Mouse (Mus musculus) forebrain, embryonic 11.5 days (tissue): ENCODE measurements around the gene Tmc3. TPM values are rescaled to one million over a fixed set of nuclear protein-coding genes. Genes with fewer than 3 reads are reported as not detected.

Source experiments
- ATAC-seq: fragments of 200-750 bp; cut with Nextera tagmentation; replicated peaks from 2 replicates; pipeline ENCODE4 v1.8.0; 2017; ENCODE audit warnings: moderate TSS enrichment; ENCODE audit not compliant: low FRiP score
- DNase-seq: peaks from one replicate; pipeline ENCODE4 v3.0.0-alpha.2; 2017; ENCODE audit warnings: low spot score
- H3K27ac ChIP-seq: fragments of 300-500 bp; sonication (generic); 2 replicates; pipeline ENCODE4 v1.5.1; 2014; ENCODE audit warnings: low read depth, low read length
- H3K27me3 ChIP-seq: fragments of 300-500 bp; sonication (generic); 2 replicates; pipeline ENCODE4 v1.6.1; 2014; ENCODE audit warnings: mild to moderate bottlenecking, low read length, mixed read lengths; ENCODE audit not compliant: control insufficient read depth, insufficient read depth
- H3K36me3 ChIP-seq: fragments of 300-500 bp; sonication (generic); 2 replicates; pipeline ENCODE4 v1.6.1; 2014; ENCODE audit warnings: mild to moderate bottlenecking, low read length, moderate library complexity, mixed read lengths; ENCODE audit not compliant: control insufficient read depth, insufficient read depth
- H3K4me1 ChIP-seq: fragments of 300-500 bp; sonication (generic); replicated peaks from 2 replicates; pipeline ENCODE4 v1.6.1; 2014; ENCODE audit warnings: low read length, mixed read lengths; ENCODE audit not compliant: control insufficient read depth, insufficient read depth
- H3K4me2 ChIP-seq: fragments of 300-500 bp; sonication (generic); 2 replicates; pipeline ENCODE4 v1.6.1; 2014; ENCODE audit warnings: low read depth, mild to moderate bottlenecking, low read length, moderate library complexity, mixed read lengths; ENCODE audit not compliant: severe bottlenecking
- H3K4me3 ChIP-seq: fragments of 300-500 bp; sonication (generic); 2 replicates; pipeline ENCODE4 v1.5.1; 2014; ENCODE audit warnings: low read depth, low read length
- H3K9ac ChIP-seq: fragments of 300-500 bp; sonication (generic); 2 replicates; pipeline ENCODE4 v1.6.1; 2014; ENCODE audit warnings: low read length
- H3K9me3 ChIP-seq: fragments of 300-500 bp; sonication (generic); 2 replicates; pipeline ENCODE4 v1.6.1; 2016; ENCODE audit warnings: low read length, mixed read lengths; ENCODE audit not compliant: control insufficient read depth
- WGBS: fragments of 180-500 bp; shearing (Covaris S2); extraction: QIAGEN DNeasy Blood & Tissue Kit; methylation state at CpG from one replicate; pipeline ENCODE4 v1.1.7; 2014; 5-methylcytosine and 5-hydroxymethylcytosine counted together
- polyA plus RNA-seq: library from polyadenylated mRNA; unstranded; fragments of >200 nt; fragmentation: Nextera tagmentation; extraction: Ambion mirVana; gene quantifications from 2 replicates; pipeline ENCODE4 v1.2.1, GENCODE M21; 2014

Gene Tmc3
- polyA plus RNA-seq, 1 experiment from 2014 or later, result 0.17 TPM

DNA sequence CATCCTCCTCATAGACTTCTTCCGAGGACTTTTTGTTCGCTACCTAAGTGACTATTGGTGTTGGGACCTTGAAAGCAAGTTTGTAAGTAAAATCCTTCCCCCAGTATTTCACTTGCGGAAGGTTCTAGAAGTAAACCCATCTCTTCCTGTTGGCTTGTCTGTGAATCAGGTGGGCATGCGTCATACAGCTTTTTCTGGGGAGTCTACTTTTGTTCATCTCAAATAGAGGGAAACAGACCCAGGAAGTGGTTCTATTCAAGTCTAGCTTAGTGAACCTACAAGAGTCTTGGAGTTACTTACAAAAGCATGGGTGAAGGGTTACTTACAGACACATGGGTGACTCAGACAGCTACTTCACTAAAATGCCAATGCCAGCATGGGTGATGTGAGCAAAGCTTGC lies 25.2 kb downstream of the Tmc3 start:
- H3K27ac ChIP-seq, result no peak overlapping the region
- DNase-seq (no peak), ATAC-seq (no peak)
- H3K36me3 ChIP-seq, result no peaks in the 10 kb centered on the region
- H3K27me3 ChIP-seq, result no peaks in the 10 kb centered on the region
- H3K4me3 ChIP-seq, result no peak overlapping the region
- no peaks in the 10 kb centered on the region for H3K9me3 ChIP-seq
- no peak overlapping the region for H3K4me2 ChIP-seq
- no peak overlapping the region for H3K9ac ChIP-seq
- WGBS, result 93% methylated on average over 4 of the region's 4 CpGs
- H3K4me1 ChIP-seq, result no peaks in the 10 kb centered on the region

DNA sequence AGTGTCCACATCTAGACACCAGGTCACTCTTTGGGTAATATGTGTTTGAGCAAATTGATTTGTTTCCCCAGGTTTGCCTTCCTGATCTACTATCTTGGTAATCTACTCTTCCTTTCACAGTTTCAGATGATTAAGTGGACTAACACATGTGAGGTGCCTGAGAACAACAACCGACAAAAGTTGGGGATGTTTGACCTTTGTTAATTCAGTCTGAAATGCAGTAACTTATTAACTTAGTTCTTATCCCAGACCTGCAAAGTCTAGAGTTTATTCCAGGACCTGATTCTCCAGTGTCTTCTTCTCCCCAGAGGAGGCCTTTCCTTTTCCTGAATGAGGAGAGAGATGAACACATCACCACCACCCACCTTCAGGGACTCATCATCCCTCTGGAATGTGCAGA lies 27.2 kb downstream of the Tmc3 start:
- Histone ChIP-seq H3K9ac (no peak overlapping the region), H3K27me3 (no peaks in the 10 kb centered on the region), H3K36me3 (no peaks in the 10 kb centered on the region), H3K4me2 (no peak overlapping the region), H3K4me3 (no peak overlapping the region), H3K4me1 (no peaks in the 10 kb centered on the region), H3K27ac (no peak overlapping the region), H3K9me3 (no peaks in the 10 kb centered on the region)
- no peak for ATAC-seq
- 89% methylated on average over 1 of the region's 1 CpGs for WGBS
- DNase-seq, result no peak

DNA sequence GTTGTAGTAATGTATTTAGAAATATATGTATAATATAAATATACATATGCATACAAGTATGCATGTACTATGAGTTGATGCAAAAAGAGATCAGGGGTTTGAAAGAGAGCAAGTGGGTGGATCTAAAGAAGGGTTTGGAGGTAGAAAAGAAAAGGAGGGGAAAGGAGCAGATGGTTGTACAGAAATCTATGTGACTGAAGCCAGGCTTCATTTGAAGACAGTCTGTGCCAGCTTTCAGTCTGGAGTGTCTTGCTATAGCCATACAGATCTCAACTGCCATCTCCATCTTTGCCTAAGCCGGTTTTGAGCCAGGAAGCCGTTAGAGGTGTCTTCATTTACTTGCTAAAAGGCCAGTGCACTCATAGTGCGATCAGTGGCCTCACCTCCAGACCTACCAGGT lies 30.5 kb downstream of the Tmc3 start:
- no peak overlapping the region for H3K9ac ChIP-seq
- no peaks in the 10 kb centered on the region for H3K4me1 ChIP-seq
- H3K9me3 ChIP-seq, result no peaks in the 10 kb centered on the region
- H3K27me3 ChIP-seq, result no peaks in the 10 kb centered on the region
- 89% methylated on average over 3 of the region's 3 CpGs for WGBS
- no peak overlapping the region for H3K27ac ChIP-seq
- ATAC-seq, result no peak
- H3K4me3 ChIP-seq, result no peak overlapping the region
- H3K4me2 ChIP-seq, result no peak overlapping the region
- no peak for DNase-seq
- H3K36me3 ChIP-seq, result no peaks in the 10 kb centered on the region

DNA sequence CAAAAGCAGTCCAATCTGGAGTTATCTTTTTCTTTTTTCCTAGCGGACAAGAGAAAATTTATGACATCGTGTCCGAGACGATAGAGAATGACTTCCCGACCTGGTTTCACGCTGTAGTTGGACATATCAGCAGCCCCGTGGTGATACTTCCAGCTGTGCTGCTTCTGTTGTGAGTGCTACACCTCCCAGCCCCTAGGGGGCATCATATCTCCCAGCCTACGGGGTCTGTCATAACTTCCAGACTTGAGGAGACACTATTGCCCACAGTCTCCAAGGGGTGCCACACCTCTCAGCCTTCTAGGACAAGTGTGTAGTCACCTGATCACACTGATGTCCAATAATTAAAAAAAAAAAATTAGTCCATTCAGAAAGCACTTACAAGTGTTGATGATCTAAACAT lies 31.1 kb downstream of the Tmc3 start:
- Histone ChIP-seq H3K4me1 (no peaks in the 10 kb centered on the region), H3K27ac (no peak overlapping the region), H3K36me3 (no peaks in the 10 kb centered on the region), H3K9me3 (no peaks in the 10 kb centered on the region), H3K4me3 (no peak overlapping the region), H3K9ac (no peak overlapping the region), H3K4me2 (no peak overlapping the region), H3K27me3 (no peaks in the 10 kb centered on the region)
- no peak for DNase-seq
- WGBS, result 88% methylated on average over 8 of the region's 8 CpGs
- no peak for ATAC-seq

DNA sequence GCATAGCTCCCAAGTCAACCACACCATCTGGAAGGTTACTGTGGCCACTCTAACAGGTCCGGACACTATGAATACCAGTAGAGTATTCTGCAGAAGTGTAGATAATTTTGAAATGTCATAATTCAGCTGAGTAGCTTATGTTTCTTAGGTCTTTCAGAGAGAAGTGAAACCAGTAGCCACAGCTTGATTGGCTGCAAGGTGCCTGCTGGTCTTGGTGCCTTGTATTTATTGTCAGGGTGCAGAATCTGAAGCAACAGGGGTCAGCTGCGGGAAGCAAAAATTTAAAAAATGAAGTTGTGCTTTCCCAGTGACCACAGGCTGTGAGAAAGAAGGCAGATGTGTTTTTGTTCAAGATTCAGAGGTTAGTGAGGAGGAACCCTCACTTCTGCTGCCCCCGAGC lies 31.5 kb downstream of the Tmc3 start:
- 88% methylated on average over 3 of the region's 3 CpGs for WGBS
- H3K4me3 ChIP-seq, result no peak overlapping the region
- no peak for ATAC-seq

DNA sequence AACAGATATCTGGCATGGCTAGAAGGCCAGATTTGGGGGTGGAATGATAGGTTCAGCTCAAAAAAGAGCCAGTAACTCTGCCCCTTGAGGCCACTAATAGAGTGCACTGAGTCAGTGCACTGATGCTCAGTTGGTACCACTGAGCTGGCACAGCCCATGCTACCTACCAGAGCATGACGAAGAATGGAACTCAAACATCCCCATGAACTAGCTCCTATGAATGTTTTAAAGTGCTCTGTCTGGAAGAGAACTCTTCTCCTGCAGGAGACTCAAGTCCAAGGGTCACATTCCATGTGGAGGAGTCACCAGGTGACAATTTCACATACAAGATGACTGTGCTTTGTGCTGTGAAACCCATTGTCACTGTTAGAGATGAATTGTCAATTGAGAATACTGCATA lies 34.0 kb downstream of the Tmc3 start:
- 95% methylated on average over 1 of the region's 1 CpGs for WGBS
- H3K4me1 ChIP-seq, result no peaks in the 10 kb centered on the region
- H3K36me3 ChIP-seq, result no peaks in the 10 kb centered on the region
- H3K4me3 ChIP-seq, result no peak overlapping the region
- DNase-seq (no peak), ATAC-seq (no peak)
- H3K27ac ChIP-seq, result no peak overlapping the region
- no peaks in the 10 kb centered on the region for H3K9me3 ChIP-seq
- H3K9ac ChIP-seq, result no peak overlapping the region
- H3K4me2 ChIP-seq, result no peak overlapping the region
- no peaks in the 10 kb centered on the region for H3K27me3 ChIP-seq

More for the DNA sequence above, 31.5 kb downstream of the Tmc3 start:
- H3K27ac ChIP-seq, result no peak overlapping the region
- H3K9me3 ChIP-seq, result no peaks in the 10 kb centered on the region
- H3K4me2 ChIP-seq, result no peak overlapping the region
- no peaks in the 10 kb centered on the region for H3K27me3 ChIP-seq
- no peaks in the 10 kb centered on the region for H3K4me1 ChIP-seq
- no peak for DNase-seq
- H3K36me3 ChIP-seq, result no peaks in the 10 kb centered on the region
- H3K9ac ChIP-seq, result no peak overlapping the region

DNA sequence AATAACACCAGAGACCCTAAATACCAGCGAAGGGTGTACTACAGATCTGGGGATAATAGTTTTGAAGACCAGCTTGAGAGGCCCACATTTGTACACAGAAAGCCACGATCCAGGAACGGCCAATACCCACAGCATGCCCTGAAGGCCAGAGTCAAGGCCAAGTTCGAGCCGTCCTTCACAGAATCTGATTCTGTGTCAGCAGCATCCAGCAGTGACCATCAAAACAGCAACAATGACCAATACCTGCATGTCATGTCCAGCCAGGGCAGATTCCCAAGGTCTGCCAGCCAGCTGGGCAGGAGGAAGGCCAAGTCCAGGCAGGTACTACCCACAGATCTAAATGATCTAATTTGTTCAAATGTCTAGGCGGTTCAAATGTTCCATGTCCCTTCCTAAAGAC lies 37.9 kb downstream of the Tmc3 start:
- DNase-seq (no peak), ATAC-seq (no peak)
- Histone ChIP-seq H3K4me3 (no peak overlapping the region), H3K4me1 (no peaks in the 10 kb centered on the region), H3K36me3 (no peaks in the 10 kb centered on the region), H3K9me3 (no peaks in the 10 kb centered on the region), H3K27me3 (no peaks in the 10 kb centered on the region), H3K27ac (no peak overlapping the region), H3K4me2 (no peak overlapping the region), H3K9ac (no peak overlapping the region)
- 96% methylated on average over 6 of the region's 6 CpGs for WGBS

DNA sequence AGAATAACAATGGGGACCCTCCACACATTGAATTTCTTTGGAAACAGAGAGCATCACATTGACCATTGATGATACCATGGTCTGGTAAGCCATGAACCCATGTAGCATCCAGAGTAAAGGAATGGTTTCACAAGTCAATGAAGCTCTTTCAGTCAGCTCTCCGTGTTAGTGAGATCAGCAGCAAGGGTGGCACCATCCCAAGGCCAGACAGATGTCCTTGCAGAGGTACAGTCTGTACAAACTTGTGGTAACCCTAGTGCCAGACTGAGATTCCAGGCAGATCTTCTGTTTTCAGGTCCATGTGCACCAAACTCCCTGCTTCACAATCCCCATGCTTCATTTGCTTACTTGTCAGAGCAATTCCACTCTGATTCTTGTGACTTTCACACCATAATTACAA lies 39.3 kb downstream of the Tmc3 start:
- Histone ChIP-seq H3K9me3 (no peaks in the 10 kb centered on the region), H3K36me3 (no peaks in the 10 kb centered on the region), H3K27ac (no peak overlapping the region), H3K4me3 (no peak overlapping the region), H3K9ac (no peak overlapping the region), H3K4me2 (no peak overlapping the region), H3K27me3 (no peaks in the 10 kb centered on the region), H3K4me1 (no peaks in the 10 kb centered on the region)
- ATAC-seq (no peak), DNase-seq (no peak)
- WGBS, result 79% methylated on average over 1 of the region's 1 CpGs

DNA sequence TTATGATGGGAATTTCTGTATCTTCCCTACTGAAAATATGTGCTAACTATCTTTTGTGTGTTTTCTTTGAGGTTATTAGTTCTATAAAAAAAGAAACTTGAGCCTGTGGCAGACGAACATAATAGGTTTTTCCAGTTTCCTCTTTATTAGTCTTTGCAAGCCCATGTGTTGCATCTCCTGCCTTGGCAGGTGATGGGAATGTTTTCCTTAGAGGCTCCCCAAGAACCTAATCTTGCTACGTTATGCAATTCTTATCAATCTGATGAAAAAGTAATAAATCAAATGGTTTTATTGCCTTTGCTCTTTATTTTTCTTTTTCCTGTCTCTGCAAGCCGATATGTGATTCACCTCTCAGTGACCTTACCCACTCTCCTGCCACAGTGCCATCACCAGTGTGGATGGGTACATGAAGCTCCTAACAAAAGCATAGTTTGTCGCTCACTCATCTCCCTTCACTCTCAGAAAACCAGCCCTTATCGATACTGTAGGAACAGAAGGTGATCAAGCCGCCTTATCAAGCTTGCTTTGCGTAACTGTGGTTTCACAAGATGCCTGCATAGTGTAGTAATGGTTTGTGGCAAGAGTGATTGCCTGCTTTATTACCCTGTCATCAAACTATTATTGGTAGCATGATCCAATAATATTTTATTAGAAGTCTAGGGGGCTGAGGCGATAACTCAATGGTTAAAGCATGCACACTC lies 42.0 kb downstream of the Tmc3 start:
- 91% methylated on average over 8 of the region's 8 CpGs for WGBS
- Histone ChIP-seq H3K4me3 (no peak overlapping the region), H3K4me2 (no peak overlapping the region), H3K4me1 (peaks cover 4% of the 10 kb centered on the region; the same call in 1 of the 2 replicates), H3K27me3 (no peaks in the 10 kb centered on the region), H3K36me3 (no peaks in the 10 kb centered on the region), H3K27ac (no peak overlapping the region), H3K9me3 (no peaks in the 10 kb centered on the region), H3K9ac (no peak overlapping the region)
- DNase-seq (no peak), ATAC-seq (no peak)
